9 mouse cellular contexts compared by ENCODE assay signal in the genomic region with DNA sequence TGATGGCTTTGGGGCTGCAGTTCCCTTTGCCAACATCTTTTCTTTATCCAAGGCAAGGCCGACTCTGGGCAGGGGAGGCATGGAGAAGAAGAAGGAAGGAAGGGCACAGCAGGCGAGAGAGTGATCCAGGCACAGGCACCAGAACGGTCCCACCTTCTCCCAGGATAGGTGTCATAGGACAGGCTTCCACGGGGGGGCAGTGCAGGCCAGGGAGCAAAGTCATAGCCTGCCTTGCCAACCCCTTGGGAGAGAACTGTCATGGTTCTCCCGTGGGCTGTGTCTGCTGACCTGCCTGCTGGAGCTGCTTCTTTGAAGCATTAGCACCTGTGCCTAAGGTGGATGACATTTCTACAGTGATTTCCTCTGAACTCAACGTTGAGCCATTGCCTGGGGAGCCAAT. TPM values are rescaled to one million over a fixed set of nuclear protein-coding genes. Genes with fewer than 3 reads are reported as not detected.
DNase-seq lines count a peak whose midpoint lies in the region; ATAC-seq and TF ChIP-seq lines count a peak whose summit lies in the region.
"Had no signal": no experiment of that assay in that cellular context is flagged by ENCODE, and none has a peak within 500 bp of the region (broad histone marks: within the 10 kb centered on the region; RNA-seq: fewer than 3 reads in every experiment).

No protein-coding gene starts in this region.

- no peaks in the 10 kb centered on the region for H3K9me3 ChIP-seq in forebrain, embryonic 13.5 days (replicated peaks)
- no peaks in the 10 kb centered on the region for H3K9me3 ChIP-seq in heart, embryonic 16.5 days (replicated peaks; ENCODE audit: control insufficient read depth, low read length)
- no peaks in the 10 kb centered on the region for H3K9me3 ChIP-seq in lung, embryonic 15.5 days
- H3K9me3 ChIP-seq: limb, embryonic 13.5 days had no signal

- H3K4me1 ChIP-seq in forebrain, embryonic 13.5 days, result no peaks in the 10 kb centered on the region
- H3K4me1 ChIP-seq in heart, embryonic 16.5 days (ENCODE audit: control insufficient read depth, insufficient read depth, low read length), result peaks cover 11% of the 10 kb centered on the region
- no peaks in the 10 kb centered on the region for H3K4me1 ChIP-seq in lung, embryonic 15.5 days
- H3K4me1 ChIP-seq: limb, embryonic 13.5 days had no signal

- no peak overlapping the region for H3K4me2 ChIP-seq in forebrain, embryonic 13.5 days
- H3K4me2 ChIP-seq in heart, embryonic 16.5 days (ENCODE audit: low read depth, low read length), result no peak overlapping the region
- H3K4me2 ChIP-seq in lung, embryonic 15.5 days, result no peak overlapping the region
- H3K4me2 ChIP-seq: limb, embryonic 13.5 days had no signal

- ATAC-seq in Patski, result peak; percentile 68
- ATAC-seq in forebrain, embryonic 13.5 days, result peak; percentile 55
- peak; percentile 75 for ATAC-seq in heart, embryonic 16.5 days (replicated peaks; ENCODE audit: extremely low read depth, insufficient read depth, low FRiP score)
- ATAC-seq in lung, embryonic 15.5 days (ENCODE audit: borderline replicate concordance, extremely low read depth, low FRiP score, low TSS enrichment), result peak; percentile 57; the same call in 1 of the 2 replicates

- no peaks in the 10 kb centered on the region for H3K27me3 ChIP-seq in Patski
- H3K27me3 ChIP-seq in forebrain, embryonic 13.5 days, result no peaks in the 10 kb centered on the region
- H3K27me3 ChIP-seq in heart, embryonic 16.5 days (ENCODE audit: control insufficient read depth, insufficient read depth, low read length), result no peaks in the 10 kb centered on the region
- no peaks in the 10 kb centered on the region for H3K27me3 ChIP-seq in lung, embryonic 15.5 days
- H3K27me3 ChIP-seq: limb, embryonic 13.5 days had no signal

- 45% methylated on average over 6 of the region's 6 CpGs for WGBS in forebrain, embryonic 13.5 days
- WGBS in heart, embryonic 16.5 days, result 30% methylated on average over 6 of the region's 6 CpGs
- 34% methylated on average over 6 of the region's 6 CpGs for WGBS in lung, embryonic 15.5 days

- H3K9ac ChIP-seq in forebrain, embryonic 13.5 days, result no peak overlapping the region
- no peak overlapping the region for H3K9ac ChIP-seq in heart, embryonic 16.5 days (ENCODE audit: low read length)
- H3K9ac ChIP-seq in lung, embryonic 15.5 days, result no peak overlapping the region
- H3K9ac ChIP-seq: limb, embryonic 13.5 days had no signal

- no peak for DNase-seq in Patski (ENCODE audit: low read depth, low spot score)
- peak; percentile 20 for DNase-seq in c-Kit-positive CD71-positive TER-119-negative erythroid progenitor cells, embryonic 14.5 days (ENCODE audit: low read depth)
- DNase-seq in kidney, postnatal 25 days, result peak; percentile 79 to 80
- DNase-seq in right cerebral cortex, postnatal 25 days, result peak; percentile 81
- no peak for DNase-seq in T-cell, adult 2 months (ENCODE audit: low spot score)

- in situ Hi-C loops in Patski (cut with MboI; ENCODE audit: low pct_unique_long_range_greater_than_20kb), result loop anchor here (5.0 to 25.0 kb wide), 2 partner anchors 71 to 341 kb away; partner anchors contain the start of gene Ddx19a

- no peak overlapping the region for H3K27ac ChIP-seq in forebrain, embryonic 13.5 days
- H3K27ac ChIP-seq in heart, embryonic 16.5 days (ENCODE audit: low read length), result no peak overlapping the region
- H3K27ac ChIP-seq in lung, embryonic 15.5 days, result no peak overlapping the region
- H3K27ac ChIP-seq: limb, embryonic 13.5 days had no signal

- H3K4me3 ChIP-seq in forebrain, embryonic 13.5 days, result no peak overlapping the region
- no peak overlapping the region for H3K4me3 ChIP-seq in heart, embryonic 16.5 days (ENCODE audit: low read length)
- H3K4me3 ChIP-seq in lung, embryonic 15.5 days, result no peak overlapping the region
- H3K4me3 ChIP-seq: limb, embryonic 13.5 days had no signal

- CTCF ChIA-PET in Patski (lab: Charles Lee), result interaction anchor here (1.0 to 1.1 kb wide), 2 partner anchors 22 to 81 kb away, joined by 3 read pairs; no protein-coding TSS in a partner anchor

- peaks cover 46% of the 10 kb centered on the region for H3K36me3 ChIP-seq in forebrain, embryonic 13.5 days (ENCODE audit: poor library complexity, severe bottlenecking)
- no peaks in the 10 kb centered on the region for H3K36me3 ChIP-seq in heart, embryonic 16.5 days (ENCODE audit: control insufficient read depth, insufficient read depth)
- H3K36me3 ChIP-seq in lung, embryonic 15.5 days, result 0 out of 2 replicates have a peak, but pooled peaks cover 5% of the 10 kb centered on the region

- POLR2A ChIA-PET in Patski (lab: Charles Lee), result no interaction called here

- TF ChIP-seq CTCF in Patski (IDR thresholded peaks at IDR 0.05), result peak; percentile 84

RNA-seq across cellular contexts. Expression of gene Vac14, which starts 27.7 kb away (rescaled TPM):
- 35.9 TPM for polyA plus RNA-seq in Patski (2021)
- 20.3 and 24.4 TPM in 2 replicates for polyA plus RNA-seq in forebrain, embryonic 13.5 days (2015; fragmentation: Nextera tagmentation; extraction: Ambion mirVana)
- polyA plus RNA-seq in heart, embryonic 16.5 days (2015; fragmentation: Nextera tagmentation; extraction: Ambion mirVana), result 15.1 and 15.9 TPM in 2 replicates
- 18.2 and 19.1 TPM in 2 replicates for polyA plus RNA-seq in lung, embryonic 15.5 days (2015; fragmentation: Nextera tagmentation; extraction: Ambion mirVana)

Comparison
In these comparisons a context has a peak if more than half of its experiments do, and no peak if none do; other contexts are left out.
1. DNase-seq: peak in c-Kit-positive CD71-positive TER-119-negative erythroid progenitor cells, embryonic 14.5 days (single experiment), kidney, postnatal 25 days (2 of 2) and right cerebral cortex, postnatal 25 days (single experiment); none in Patski (single experiment) and T-cell, adult 2 months (single experiment).
2. Peak in every context shown above with its lines, with median percentiles within 50 percentile points of each other: ATAC-seq.